Mouse (Mus musculus) adrenal gland, adult 10 weeks (tissue): ENCODE measurements around the gene Ugt2a3. TPM values are rescaled to one million over a fixed set of nuclear protein-coding genes. Genes with fewer than 3 reads are reported as not detected.

Experiments used
- polyA plus RNA-seq: library from polyadenylated mRNA; stranded (reverse); fragments of 350-450 nt; fragmentation: Illumina TruSeq; extraction: RNeasy Lipid Tissue Mini Kit (QIAGEN cat#74804); gene quantifications from one replicate; pipeline ENCODE4 v1.2.3, GENCODE M21; 2014; ENCODE audit warnings: low read depth, low replicate concordance

Gene Ugt2a3
- polyA plus RNA-seq: not detected

GRCm38 (mm10) chr5:87336961-87337697, at the start of gene Ugt2a3:
TSS of gene Ugt2a3 (minus strand) at chr5:87337195.

Other genes starting within 250 kb of the Ugt2a3 start
- not detected for gene Ugt2b36, start 244.6 kb downstream of the Ugt2a3 start, polyA plus RNA-seq
- not detected for gene Ugt2b5, start 196.9 kb downstream of the Ugt2a3 start, polyA plus RNA-seq
- gene Ugt2b37, start 82.4 kb downstream of the Ugt2a3 start, polyA plus RNA-seq: not detected
- not detected for gene Ugt2b38, start 87.0 kb upstream of the Ugt2a3 start, polyA plus RNA-seq
- gene Ugt2a2, start 145.1 kb upstream of the Ugt2a3 start, polyA plus RNA-seq: not detected
- not detected for gene Gm43638, start 149.6 kb upstream of the Ugt2a3 start, polyA plus RNA-seq
- gene Ugt2a1, start 153.7 kb upstream of the Ugt2a3 start, polyA plus RNA-seq: not detected
- not detected for gene Sult1b1, start 201.0 kb upstream of the Ugt2a3 start, polyA plus RNA-seq
- gene Sult1d1, start 231.8 kb upstream of the Ugt2a3 start, polyA plus RNA-seq: not detected